Comparison of ENCODE assay signal across 8 mouse cellular contexts in the genomic region with DNA sequence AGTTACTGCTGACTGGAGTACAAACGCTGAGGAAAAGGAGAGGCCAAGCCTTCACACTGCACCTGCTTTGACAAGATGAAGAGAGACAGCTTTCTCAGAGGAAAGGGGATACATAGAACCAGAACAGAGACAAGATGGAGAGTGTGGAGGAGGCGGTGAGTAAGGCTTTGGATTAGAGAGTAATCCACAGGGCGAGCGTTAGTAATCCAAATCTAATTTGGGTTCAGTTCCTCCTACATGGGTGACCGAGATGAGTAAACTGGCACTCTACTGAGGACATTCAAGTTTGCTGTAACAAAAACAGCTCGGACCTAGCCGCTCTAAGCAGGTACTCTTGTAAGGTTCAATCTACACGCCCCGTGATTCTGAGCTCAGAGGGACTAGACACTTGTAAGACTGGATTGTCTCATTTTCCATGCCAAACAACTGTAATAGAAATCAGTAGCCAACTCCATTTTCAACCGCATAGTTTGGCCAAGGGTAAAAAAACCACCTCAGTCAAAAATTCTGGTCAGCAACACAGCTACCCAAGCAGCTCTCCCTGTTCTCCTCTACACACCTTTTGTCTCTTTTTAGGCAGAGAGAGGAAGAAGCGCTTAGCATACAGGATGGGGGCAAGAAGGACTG. TPM values are rescaled to one million over a fixed set of nuclear protein-coding genes. Genes with fewer than 3 reads are reported as not detected.
DNase-seq lines count a peak whose midpoint lies in the region; ATAC-seq lines count a peak whose summit lies in the region.
"Had no signal": no experiment of that assay in that cellular context is flagged by ENCODE, and none has a peak within 500 bp of the region (broad histone marks: within the 10 kb centered on the region; RNA-seq: fewer than 3 reads in every experiment).

No protein-coding gene starts in this region.

- peak overlapping the region; percentile 70 for H3K4me2 ChIP-seq in neural tube, embryonic 11.5 days (ENCODE audit: low read depth)
- H3K4me2 ChIP-seq in forebrain, embryonic 11.5 days (ENCODE audit: low read depth, low read length, severe bottlenecking), result peak overlapping the region; percentile 84
- peak overlapping the region; percentile 85 for H3K4me2 ChIP-seq in limb, embryonic 15.5 days
- H3K4me2 ChIP-seq in stomach, embryonic 16.5 days (ENCODE audit: low read depth, low read length), result peak overlapping the region; percentile 63

- H3K4me3 ChIP-seq in neural tube, embryonic 11.5 days (ENCODE audit: low read depth, low read length), result peak overlapping the region; percentile 70
- peak overlapping the region; percentile 71 for H3K4me3 ChIP-seq in forebrain, embryonic 11.5 days (ENCODE audit: low read depth, low read length)
- H3K4me3 ChIP-seq in limb, embryonic 15.5 days, result peak overlapping the region; percentile 62
- H3K4me3 ChIP-seq in stomach, embryonic 16.5 days (replicated peaks; ENCODE audit: low read length), result peak overlapping the region; percentile 73

- H3K9ac ChIP-seq in neural tube, embryonic 11.5 days (ENCODE audit: low read length), result peak overlapping the region; percentile 71
- H3K9ac ChIP-seq in forebrain, embryonic 11.5 days (ENCODE audit: low read length), result peak overlapping the region; percentile 80
- peak overlapping the region; percentile 23; the same call in 1 of the 2 replicates for H3K9ac ChIP-seq in limb, embryonic 15.5 days
- peak overlapping the region; percentile 83 for H3K9ac ChIP-seq in stomach, embryonic 16.5 days (ENCODE audit: low read length)

- H3K9me3 ChIP-seq in neural tube, embryonic 11.5 days (ENCODE audit: control insufficient read depth, low read length), result no peaks in the 10 kb centered on the region
- H3K9me3 ChIP-seq in forebrain, embryonic 11.5 days (ENCODE audit: control insufficient read depth, low read length), result no peaks in the 10 kb centered on the region
- no peaks in the 10 kb centered on the region for H3K9me3 ChIP-seq in limb, embryonic 15.5 days
- no peaks in the 10 kb centered on the region for H3K9me3 ChIP-seq in stomach, embryonic 16.5 days (replicated peaks; ENCODE audit: control insufficient read depth, low read length)

- peaks cover 11% of the 10 kb centered on the region for H3K4me1 ChIP-seq in neural tube, embryonic 11.5 days (ENCODE audit: control insufficient read depth, insufficient read depth, low read length)
- peaks cover 7% of the 10 kb centered on the region; the same call in 1 of the 2 replicates for H3K4me1 ChIP-seq in forebrain, embryonic 11.5 days (replicated peaks; ENCODE audit: control insufficient read depth, insufficient read depth, low read length)
- peaks cover 13% of the 10 kb centered on the region for H3K4me1 ChIP-seq in limb, embryonic 15.5 days
- peaks cover 15% of the 10 kb centered on the region; the same call in 1 of the 2 replicates for H3K4me1 ChIP-seq in stomach, embryonic 16.5 days (ENCODE audit: control insufficient read depth, insufficient read depth, low read length)

- no peak for DNase-seq in neural tube, embryonic 11.5 days (ENCODE audit: low spot score)
- no peak for DNase-seq in neural tube, embryonic 10.5 days (ENCODE audit: extremely low spot score, low spot score)
- DNase-seq in forebrain, embryonic 11.5 days (ENCODE audit: low spot score), result no peak
- DNase-seq in layer of hippocampus, postnatal 10 days (ENCODE audit: low spot score in 2 of 2), result no peak
- DNase-seq: cerebellum, adult 18-20 months had no signal

- H3K27me3 ChIP-seq in neural tube, embryonic 11.5 days (ENCODE audit: control insufficient read depth, insufficient read depth, low read length), result no peaks in the 10 kb centered on the region
- H3K27me3 ChIP-seq in forebrain, embryonic 11.5 days (ENCODE audit: control insufficient read depth, insufficient read depth, low read length), result no peaks in the 10 kb centered on the region
- no peaks in the 10 kb centered on the region for H3K27me3 ChIP-seq in limb, embryonic 15.5 days
- no peaks in the 10 kb centered on the region for H3K27me3 ChIP-seq in stomach, embryonic 16.5 days (ENCODE audit: control insufficient read depth, insufficient read depth, low read length)

- H3K27ac ChIP-seq in neural tube, embryonic 11.5 days (ENCODE audit: low read depth, low read length), result no peak overlapping the region
- no peak overlapping the region for H3K27ac ChIP-seq in forebrain, embryonic 11.5 days (ENCODE audit: low read depth, low read length)
- H3K27ac ChIP-seq in limb, embryonic 15.5 days, result no peak overlapping the region
- no peak overlapping the region for H3K27ac ChIP-seq in stomach, embryonic 16.5 days (ENCODE audit: low read length)

- no peak for ATAC-seq in neural tube, embryonic 11.5 days (ENCODE audit: insufficient read depth, low FRiP score, low TSS enrichment)
- no peak for ATAC-seq in forebrain, embryonic 11.5 days (replicated peaks; ENCODE audit: low FRiP score)
- ATAC-seq in limb, embryonic 15.5 days (ENCODE audit: insufficient number of reproducible peaks, low FRiP score, low TSS enrichment, low read depth), result no peak
- no peak for ATAC-seq in stomach, embryonic 16.5 days (ENCODE audit: insufficient read depth, low FRiP score)
- ATAC-seq in activated CD4-positive, CD25-positive, alpha-beta regulatory T cell, adult 4 months, result no peak

- H3K36me3 ChIP-seq in neural tube, embryonic 11.5 days (ENCODE audit: control insufficient read depth, insufficient read depth, low read length), result peaks cover 7% of the 10 kb centered on the region
- peaks cover 6% of the 10 kb centered on the region for H3K36me3 ChIP-seq in forebrain, embryonic 11.5 days (ENCODE audit: control insufficient read depth, insufficient read depth, low read length)
- peaks cover 36% of the 10 kb centered on the region for H3K36me3 ChIP-seq in limb, embryonic 15.5 days
- H3K36me3 ChIP-seq in stomach, embryonic 16.5 days (ENCODE audit: control insufficient read depth, insufficient read depth, low read length), result peaks cover 27% of the 10 kb centered on the region

- WGBS in neural tube, embryonic 11.5 days, result 78% methylated on average over 11 of the region's 11 CpGs
- 76% methylated on average over 11 of the region's 11 CpGs for WGBS in forebrain, embryonic 11.5 days
- WGBS in limb, embryonic 15.5 days, result 63% methylated on average over 11 of the region's 11 CpGs
- WGBS in stomach, embryonic 16.5 days, result 55% methylated on average over 11 of the region's 11 CpGs

RNA-seq across cellular contexts. Expression of a gene that starts 1.7 kb away (rescaled TPM):
- polyA plus RNA-seq in neural tube, embryonic 11.5 days (2014; fragmentation: Nextera tagmentation; extraction: Ambion mirVana), result 133 and 139 TPM in 2 replicates
- 144 TPM in 2 replicates for polyA plus RNA-seq in forebrain, embryonic 11.5 days (2014; fragmentation: Nextera tagmentation; extraction: Ambion mirVana)
- polyA plus RNA-seq in limb, embryonic 15.5 days (2015; fragmentation: Nextera tagmentation; extraction: Ambion mirVana), result 50.0 and 50.2 TPM in 2 replicates
- 49.5 and 51.4 TPM in 2 replicates for polyA plus RNA-seq in stomach, embryonic 16.5 days (2015; fragmentation: Nextera tagmentation; extraction: Ambion mirVana)
- total RNA-seq in layer of hippocampus, postnatal 10 days (2021), result 100 to 1,000 TPM; 182 to 208 TPM
- 10 to 100 TPM; 25.6 to 27.9 TPM for polyA plus RNA-seq in activated CD4-positive, CD25-positive, alpha-beta regulatory T cell, adult 4 months (2017; shearing (Covaris generic))

RNA-seq across cellular contexts. Expression of a gene that starts 43.5 kb away (rescaled TPM):
- polyA plus RNA-seq in neural tube, embryonic 11.5 days (2014; fragmentation: Nextera tagmentation; extraction: Ambion mirVana), result 14.8 and 19.3 TPM in 2 replicates
- 17.1 and 20.1 TPM in 2 replicates for polyA plus RNA-seq in forebrain, embryonic 11.5 days (2014; fragmentation: Nextera tagmentation; extraction: Ambion mirVana)
- polyA plus RNA-seq in limb, embryonic 15.5 days (2015; fragmentation: Nextera tagmentation; extraction: Ambion mirVana), result 13.6 and 14.4 TPM in 2 replicates
- polyA plus RNA-seq in stomach, embryonic 16.5 days (2015; fragmentation: Nextera tagmentation; extraction: Ambion mirVana), result 10.8 and 11.5 TPM in 2 replicates
- 10 to 100 TPM; 19.7 to 24.4 TPM for total RNA-seq in layer of hippocampus, postnatal 10 days (2021)
- polyA plus RNA-seq in activated CD4-positive, CD25-positive, alpha-beta regulatory T cell, adult 4 months (2017; shearing (Covaris generic)), result 1 to 10 TPM; 2.4 to 2.9 TPM

Comparison
In these comparisons a context has a peak if more than half of its experiments do, and no peak if none do; other contexts are left out.
1. H3K9ac ChIP-seq: peak in every context shown above with its lines; median percentile 83 in stomach, embryonic 16.5 days; 80 in forebrain, embryonic 11.5 days; 71 in neural tube, embryonic 11.5 days; 23 in limb, embryonic 15.5 days.